Mouse (Mus musculus) heart, adult 2 months (tissue): ENCODE measurements around the gene A330070K13Rik.

ENCODE experiments used
- CTCF ChIP-seq: fragments of 200-600 bp; IDR thresholded peaks from 2 replicates; pipeline ENCODE4 v1.8.1; 2022; ENCODE audit warnings: antibody characterized with exemption, mild to moderate bottlenecking, moderate library complexity
- POLR2A ChIP-seq: fragments of 200-500 bp; IDR thresholded peaks from 2 replicates; pipeline ENCODE4 v1.6.1; 2011; ENCODE audit warnings: mild to moderate bottlenecking, low read depth, low read length, control low read depth; ENCODE audit not compliant: insufficient read depth

- TF ChIP-seq CTCF = no peak
- TF ChIP-seq POLR2A = no peak
Observed at GRCm38 (mm10) chr5:130363773-130364172, 20.7 kb downstream of the A330070K13Rik start.
